Mouse (Mus musculus) ES-CJ7 (cell line): ENCODE data around the gene Lrmp.
A peak's percentile ranks its signal among the peaks of the same experiment; 100 is the strongest.
"Not testable (repeated sequence)": the region's sequence is repeated elsewhere in the genome, so short reads cannot be mapped to it uniquely, and the experiment has no call there.

ENCODE experiments used
- DNase-seq: peaks from one replicate; pipeline ENCODE4 v3.0.0; 2011; ENCODE audit warnings: low read depth, low spot score

The Lrmp gene

DNA sequence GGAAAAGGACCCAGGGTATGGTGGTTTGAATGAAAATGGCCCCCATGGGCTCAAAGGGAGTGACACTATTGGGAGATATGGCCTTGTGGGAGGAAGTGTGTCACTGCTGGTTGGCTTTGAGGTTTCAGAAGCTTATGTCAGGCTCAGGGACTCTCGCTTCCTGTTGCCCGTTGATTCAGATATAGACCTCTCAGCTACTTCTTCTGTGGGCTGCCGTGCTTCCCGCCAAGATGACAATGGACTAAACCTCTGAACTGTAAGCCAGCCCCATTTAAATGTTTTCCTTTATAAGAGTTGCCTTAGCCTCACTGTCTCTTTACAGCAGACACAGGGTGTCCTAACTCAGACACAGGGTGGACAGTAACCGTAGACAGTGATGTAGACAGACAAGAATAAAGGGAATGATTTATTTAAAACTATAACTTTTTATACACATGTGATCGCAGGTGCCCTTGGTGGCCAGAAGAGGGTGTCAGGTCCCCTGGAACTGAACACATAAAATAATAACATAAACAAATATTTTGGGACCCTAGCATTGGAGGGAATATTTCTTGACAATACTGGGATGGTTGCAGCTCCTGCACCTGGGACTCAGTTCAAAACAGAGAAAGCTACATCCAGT lies at the start of gene Lrmp:
Gene Lrmp, plus strand, starts transcription at position 178 of the 622 bp plus-strand sequence.
- no peak for DNase-seq

DNA sequence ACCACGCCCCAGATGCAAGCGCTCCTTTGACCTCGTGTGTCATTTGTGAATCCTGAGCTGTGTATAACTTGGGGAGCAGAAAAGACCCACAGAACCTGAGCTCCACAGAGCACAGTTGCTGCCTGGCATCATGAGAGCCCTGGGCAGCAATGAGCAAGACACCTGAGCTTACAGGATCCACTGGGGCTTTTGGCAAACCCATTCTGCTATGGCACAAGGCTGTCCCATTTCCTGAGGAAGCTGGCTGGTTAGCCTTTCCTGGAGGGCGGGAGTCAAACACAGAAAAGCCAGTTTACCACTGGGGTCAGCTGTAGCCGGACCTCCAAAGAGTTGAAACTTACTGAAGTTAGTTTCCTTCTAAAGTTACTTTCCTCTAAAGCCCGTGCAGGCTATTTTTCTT lies 49.0 kb upstream of the Lrmp start:
- DNase-seq = no peak

DNA sequence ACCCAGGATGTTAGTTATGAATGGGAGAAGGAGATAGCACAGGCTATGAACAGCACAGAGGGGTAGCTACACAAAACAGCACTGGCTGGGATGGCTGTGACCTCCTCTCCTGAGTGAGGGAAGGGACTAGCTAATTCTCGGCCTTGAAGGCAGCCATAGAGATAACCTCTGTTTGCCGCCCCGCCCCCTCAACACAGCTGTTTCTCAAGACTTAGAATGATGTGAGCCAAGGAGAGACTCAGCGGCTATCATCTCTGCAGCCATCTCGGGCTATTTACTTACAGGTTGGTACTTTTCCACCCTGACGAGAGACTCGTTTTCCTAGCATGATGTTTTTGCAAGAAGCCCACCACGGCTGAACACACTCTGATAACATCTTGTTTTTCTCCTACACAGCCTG lies 47.8 kb upstream of the Lrmp start:
- no peak for DNase-seq

DNA sequence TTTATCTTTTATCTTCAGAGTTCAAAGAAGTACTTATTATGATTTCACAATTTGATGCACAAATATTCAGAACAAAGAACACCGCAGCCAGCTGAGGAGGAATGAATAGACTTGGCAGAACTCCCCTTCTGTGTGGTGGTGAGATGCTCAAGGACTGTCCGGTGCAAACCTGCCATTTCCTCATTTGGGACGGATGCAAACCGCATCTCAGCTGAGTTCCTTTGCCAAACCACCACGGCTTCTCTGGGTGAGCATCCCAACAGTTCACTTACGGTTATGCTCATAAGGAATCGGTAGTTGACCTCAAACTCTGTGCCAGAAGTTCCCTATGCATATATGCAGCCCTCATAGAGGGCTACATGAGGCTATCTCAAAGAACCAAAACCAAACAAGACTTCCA lies 46.1 kb upstream of the Lrmp start:
- DNase-seq = no peak

DNA sequence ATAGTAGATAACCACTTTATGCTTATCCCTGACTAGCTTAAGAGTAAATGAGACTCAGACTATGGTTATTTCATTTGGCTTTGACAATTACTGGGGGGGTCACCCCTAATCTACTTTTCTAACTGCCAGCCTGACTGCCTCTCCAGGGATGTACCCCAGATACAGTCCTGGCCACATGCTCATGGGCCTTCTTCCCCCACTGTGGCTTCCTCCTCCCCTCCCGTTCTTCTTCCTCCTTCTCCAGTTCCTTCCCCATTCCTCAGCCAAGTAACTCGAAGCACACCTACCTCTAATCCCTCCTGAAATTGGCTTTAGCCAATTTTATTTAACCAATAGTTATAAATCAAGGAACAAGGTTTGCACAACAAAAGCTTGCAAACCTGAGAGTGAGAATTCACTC lies 45.5 kb upstream of the Lrmp start:
- no peak for DNase-seq

DNA sequence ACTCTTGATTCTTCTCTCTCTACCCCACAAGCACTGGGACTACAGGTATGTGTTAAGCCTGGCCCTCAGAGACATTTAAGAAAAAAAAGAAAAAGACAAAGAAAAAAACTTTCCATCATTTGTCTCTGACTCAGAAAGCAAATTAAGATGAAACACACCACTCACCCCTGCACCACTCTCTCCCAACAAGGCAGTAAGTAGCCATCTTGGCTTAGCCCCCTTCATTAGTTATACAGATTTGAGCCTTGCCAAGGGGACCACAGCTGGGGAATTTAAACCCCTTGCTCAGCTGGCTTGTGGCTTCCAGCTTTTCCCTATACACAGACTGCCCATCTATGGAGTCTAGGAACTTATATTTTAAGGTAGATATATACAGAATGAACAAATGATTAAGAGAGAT lies 41.0 kb upstream of the Lrmp start:
- no peak for DNase-seq

DNA sequence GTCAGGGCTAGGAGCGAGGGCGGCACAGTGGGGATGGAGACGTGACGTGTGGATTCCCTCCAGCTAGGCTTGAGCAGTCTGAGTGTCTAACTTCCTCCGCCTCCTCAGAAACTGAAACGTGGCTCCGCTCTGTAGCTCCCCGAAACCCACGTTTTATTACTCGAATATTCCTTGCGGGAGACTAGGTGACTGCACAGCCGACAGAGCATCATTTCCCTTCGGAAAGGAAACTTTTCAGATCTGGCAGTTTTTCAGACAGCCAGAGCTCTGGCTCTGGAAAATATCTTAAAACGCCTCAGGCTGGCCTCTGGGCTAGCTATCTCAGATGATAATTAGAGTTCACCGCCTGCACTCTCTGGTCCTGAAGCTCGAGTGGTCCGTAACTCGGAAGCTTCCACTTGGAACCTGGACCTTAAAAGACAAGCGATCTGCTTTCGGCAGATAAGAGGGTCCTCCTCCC lies 40.3 kb upstream of the Lrmp start:
- DNase-seq = no peak

DNA sequence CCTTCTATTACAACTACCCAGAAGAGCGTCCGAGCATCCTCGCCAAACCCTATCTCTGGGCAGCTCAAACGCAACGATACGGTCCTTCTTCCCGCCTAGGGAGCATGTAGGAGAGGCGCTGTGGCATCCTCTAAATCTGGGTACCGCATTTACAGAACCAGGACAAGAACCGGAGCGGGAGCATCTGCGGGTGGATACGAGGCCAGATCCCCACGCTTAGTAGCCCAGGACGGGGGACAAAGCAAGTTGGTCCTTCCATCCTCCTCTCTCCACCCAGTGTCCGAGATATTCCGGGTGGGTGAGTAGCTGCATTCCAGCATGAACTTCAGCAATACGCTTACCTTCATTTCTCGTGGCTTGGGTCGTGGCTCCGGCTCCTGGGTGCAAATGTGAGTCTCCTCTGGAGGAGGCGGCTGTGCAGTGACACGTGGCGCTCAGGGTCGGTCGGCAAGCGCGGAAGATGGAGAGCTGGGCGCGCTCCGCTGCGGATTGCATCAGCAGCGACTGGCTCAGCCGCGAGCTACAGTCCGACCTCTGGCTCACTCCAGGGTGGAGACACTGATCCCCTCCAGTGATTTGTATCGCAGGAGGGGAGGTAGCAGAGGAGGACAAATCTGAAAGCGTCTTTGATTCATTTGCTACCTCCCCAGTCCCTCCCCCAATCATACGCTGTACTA lies 39.8 kb upstream of the Lrmp start, which contains the start of gene Bcat1:
Gene Bcat1, minus strand, starts transcription at position 637 of the 677 bp plus-strand sequence.
- peak; percentile 96 for DNase-seq

DNA sequence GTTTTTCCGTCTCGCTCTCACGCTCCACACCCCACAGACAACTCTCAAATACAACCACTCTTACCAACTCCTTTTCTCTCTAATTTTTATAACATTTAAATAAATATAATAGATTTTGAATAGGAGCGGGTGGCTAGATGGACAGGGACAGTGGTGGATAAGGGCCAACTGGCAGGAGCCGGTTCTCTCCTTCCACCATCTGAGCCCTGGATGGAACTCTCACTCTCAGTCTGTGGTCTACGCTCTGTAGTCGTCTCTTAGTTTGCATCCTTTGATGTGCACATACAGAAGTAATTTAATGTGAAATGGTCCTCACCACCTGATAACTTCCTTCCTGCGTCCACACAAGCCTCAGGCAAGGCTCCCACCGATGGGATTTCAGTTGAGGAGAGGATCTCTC lies 39.2 kb upstream of the Lrmp start:
- DNase-seq = peak; percentile 97

DNA sequence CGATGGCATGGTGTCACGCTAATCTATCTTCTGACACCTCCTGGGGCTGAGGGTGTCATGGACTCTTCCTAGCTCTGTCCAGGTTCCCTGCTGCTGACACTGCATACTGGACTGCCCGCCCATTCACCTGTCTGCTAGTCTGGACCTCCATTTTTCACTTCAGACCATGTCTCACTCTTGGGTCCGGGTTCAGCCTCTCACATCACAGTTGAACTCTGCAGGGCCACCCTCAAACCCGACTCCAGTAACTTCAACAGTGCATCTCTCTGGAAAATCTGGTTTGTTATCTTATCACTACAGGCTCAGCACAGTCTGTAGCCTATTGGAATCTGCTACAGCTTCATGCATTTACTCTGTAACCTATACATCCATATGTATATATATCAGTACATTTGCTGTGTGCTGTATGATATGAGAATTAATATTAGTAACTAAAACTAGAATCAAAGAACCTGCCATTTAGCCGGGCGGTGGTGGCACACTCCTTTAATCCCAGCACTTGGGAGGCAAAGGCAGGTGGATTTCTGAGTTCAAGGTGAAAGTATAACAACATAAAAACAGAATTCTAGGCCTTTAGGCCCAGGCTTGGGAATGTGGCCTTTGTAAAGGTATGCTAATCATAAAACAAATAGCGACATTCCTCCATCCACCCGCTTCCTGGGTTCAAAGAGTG lies 36.2 kb upstream of the Lrmp start:
- peak; percentile 70 for DNase-seq

DNA sequence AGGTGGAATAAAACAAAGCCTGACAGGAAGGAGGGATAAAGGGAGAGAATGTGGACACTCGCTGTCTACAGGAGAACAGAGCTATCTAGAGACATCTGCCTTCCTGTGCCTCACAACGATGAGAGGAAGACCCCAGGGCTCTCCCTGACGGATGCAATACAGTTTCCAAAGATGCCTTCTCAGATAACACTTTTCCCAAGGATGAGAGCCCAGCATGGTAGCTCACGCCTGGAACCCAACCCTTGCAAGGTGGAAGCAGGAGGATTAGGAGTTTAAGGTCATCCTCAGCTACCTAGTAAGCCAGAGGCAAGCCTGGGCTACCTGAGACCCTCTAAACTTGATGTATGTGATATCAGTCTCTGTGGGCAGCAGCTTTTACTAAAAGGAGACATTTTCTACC lies 33.7 kb upstream of the Lrmp start:
- DNase-seq = no peak

DNA sequence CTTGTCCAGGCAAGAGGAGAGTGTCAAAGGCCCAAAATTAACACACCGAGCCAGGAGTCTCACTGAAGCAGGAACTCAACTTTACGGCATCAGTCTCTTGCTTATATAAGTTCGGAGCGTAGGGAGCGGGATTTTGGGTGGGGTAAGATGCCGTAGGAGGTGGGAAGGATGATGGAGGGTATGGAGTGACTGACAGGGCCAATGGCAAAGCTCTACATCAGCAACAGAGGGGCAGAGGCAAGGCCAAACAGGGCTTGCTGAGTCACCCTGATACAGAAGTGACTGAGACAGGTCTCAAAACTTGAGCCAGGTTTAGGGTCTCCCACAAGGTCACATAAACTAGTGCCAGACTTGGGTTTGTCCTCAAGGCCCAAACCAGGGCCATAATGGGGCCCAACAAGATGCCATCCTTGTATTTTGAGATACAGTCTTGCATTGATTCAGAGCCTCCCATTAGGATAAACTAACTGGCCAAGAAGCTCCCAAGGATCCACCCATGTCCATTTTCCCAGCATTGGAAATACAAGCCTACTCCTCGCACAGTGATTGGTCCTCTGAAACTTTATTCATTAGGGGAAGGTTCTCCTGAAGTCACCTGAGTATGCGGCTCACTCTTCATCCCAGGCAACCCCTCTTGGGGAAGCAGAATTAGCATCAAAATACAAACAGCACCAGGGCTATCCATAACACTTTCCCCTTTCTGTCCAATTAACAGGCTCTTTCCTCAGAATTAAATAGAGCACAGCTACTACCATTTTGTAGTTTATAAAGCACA lies 30.9 kb upstream of the Lrmp start:
- peak; percentile 81 for DNase-seq

DNA sequence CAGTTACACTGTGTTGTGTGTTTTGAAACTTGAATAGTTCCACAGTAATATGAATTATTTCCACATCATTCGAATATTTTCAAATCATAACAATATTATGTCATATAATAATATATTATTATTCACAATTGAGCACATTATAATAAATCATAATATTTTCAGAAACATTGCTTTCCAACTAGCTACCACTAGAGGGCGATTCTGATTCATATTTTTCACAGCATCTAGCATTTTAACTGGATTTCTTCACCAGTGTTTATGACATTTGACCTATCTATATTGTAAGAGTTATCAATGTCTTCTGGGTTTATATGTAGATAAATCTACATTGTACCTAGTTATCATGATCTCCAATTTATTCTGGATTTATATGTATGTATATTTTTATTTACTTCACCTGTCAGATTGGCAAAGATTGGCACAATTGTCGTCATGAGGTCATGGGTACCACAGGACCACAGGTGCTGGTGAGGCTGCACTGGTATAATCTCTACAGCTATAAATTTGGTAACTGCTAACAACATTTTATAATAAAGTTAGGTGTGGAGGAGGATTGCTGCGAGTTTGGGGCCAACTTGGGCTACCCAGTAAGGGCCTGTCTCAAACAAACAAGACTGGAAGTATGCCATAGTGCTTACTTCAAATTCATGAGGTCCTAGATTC lies 26.9 kb upstream of the Lrmp start:
- no peak for DNase-seq

DNA sequence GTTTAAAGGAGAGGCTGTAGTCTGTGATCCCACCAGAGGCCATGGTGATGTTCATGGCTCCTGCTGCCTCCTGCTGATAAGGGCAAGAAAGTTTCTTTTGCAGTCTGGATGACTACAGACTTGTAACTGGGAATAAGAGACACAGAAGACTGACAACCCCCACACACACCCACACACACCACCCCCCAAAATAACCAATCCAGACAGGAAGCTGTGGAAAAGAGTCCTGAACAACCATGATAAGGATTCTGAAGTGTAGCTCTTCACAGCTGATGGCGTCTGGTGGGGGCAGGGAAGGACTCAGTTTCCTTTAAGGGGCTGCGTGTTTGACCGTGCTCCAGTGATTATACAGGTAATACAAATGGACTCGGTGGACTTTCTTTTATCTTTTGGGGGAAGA lies 26.1 kb upstream of the Lrmp start:
- DNase-seq = no peak

DNA sequence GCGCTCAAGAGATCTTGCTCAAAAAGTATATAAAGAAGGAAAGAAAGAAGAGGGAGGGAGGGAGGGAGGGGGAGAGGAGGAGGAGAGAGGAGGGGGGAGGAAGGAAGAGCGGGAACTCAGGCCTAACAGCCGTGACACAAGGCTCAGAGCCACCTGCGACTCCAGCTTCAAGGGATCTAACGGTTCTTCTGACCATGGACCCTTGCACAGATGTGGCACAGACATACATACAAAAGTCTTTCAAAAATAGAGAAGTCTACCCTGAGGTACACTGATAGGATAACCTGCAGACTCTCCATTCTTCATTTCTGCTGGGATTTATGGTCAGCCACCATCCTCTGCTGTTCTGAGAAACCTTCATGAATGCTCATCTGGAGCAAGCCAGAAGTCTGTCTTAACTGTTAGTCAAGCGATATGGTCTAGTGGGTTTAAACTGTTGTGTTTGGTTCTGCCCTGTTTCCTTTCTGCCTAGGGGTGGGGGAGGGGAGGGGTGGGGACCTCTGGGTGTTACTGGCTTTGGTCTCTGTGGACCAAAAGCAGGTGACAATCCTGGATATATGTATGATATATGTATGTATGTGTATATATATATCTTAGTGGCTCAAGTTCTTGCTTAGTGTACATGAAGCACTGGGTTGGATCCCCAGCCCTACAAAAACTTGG lies 25.1 kb upstream of the Lrmp start:
- no peak for DNase-seq

DNA sequence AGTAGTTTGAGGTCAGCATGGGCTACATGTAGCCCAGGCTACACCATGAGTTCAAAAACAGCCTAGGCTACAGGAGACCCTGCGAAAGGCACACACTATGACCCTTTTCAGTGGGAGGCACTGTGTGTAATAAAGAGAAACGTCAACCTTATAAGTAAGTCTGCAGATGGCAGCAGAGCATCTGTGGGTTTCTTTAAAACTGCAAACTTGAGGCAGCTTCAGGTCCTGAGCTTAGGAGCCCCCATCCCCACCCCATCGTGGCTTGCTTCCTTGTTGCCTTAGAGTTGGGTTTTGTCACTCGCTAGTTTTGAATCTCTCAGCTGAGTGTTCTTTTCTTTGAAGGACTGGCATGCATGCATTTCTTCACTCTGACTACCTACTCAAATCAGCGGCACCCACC lies 24.5 kb upstream of the Lrmp start:
- no peak for DNase-seq

DNA sequence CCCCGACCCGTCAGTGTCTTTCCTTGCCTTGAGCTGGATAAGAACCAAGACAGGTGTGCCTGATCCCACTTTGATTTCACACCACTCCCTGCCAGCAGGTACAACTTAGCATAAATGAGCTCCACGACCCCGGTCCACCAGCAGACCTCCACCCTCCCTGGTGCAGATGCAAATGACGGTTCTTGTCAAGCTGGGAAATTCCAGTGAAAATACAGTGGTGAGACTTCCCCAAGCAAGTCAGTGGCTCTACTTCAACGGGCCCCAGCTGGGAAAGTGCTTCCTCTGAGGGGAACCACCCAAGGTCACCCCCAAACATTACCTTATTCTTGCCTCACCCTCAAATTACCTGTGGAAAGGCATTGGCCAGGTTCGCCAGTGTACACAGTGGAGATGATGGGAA lies 23.5 kb upstream of the Lrmp start:
- DNase-seq = peak; percentile 84

DNA sequence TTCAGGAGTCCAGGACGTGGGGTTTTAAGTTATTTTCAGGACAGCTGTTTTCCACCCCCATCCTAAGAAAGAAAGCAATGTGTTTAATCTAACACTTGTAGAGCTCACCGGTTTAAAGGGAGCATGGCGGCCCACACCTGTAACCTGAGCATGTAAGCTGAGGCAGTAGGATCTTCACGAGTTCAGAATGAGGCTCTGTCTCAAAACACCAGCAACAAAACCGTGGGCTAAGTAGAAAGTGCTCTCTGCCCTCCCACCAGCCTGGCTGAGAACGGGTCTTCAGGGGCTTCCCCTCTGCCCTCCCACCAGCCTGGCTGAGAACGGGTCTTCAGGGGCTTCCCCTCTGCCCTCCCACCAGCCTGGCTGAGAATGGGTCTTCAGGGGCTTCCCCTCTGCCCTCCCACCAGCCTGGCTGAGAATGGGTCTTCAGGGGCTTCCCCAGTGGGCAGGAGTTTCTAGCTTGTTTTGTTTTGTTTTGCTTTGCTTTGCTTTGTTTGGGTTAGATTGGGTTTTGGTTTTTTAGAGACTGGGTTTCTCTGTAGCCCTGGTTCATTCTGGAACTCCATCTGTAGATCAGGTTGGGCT lies 22.3 kb upstream of the Lrmp start:
- not testable (repeated sequence) for DNase-seq

DNA sequence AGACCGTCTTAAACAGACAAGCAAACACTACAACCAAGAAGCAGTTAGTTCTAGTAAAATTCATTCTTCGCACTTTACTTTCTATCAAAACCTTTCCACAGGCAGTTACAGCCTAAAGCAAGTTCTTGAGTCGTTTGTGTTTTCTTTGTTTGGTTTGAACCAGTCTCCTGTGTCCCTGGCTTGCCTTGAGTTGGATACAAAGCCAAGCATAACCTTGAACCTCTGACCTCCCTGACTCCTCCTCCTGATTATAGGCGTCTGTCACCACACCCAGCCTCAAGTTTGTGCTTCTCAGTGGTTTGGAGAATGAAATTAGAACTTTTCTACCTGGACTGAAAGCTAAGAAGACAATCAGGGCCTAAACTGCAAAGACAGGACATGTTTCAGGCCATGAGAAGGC lies 21.0 kb upstream of the Lrmp start:
- peak; percentile 97 for DNase-seq

DNA sequence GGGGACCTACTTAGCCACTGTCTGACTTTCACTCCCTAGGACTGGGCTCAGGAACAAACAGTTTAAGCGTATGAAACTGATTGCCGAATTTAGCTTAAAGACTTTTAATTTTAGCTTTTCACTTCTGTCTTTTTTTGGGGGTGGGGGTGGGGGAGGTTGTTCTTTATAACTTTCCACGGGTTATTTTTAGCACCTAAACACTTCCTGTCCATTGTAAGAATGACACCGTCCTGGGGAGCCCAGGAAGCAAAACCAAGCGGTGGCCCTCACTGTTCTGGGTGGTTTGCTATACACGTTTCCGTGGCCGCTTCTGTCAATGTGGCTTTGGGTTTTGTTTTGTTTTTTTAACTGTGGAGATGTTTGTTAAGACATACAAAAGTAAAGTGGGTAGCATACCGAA lies 14.5 kb upstream of the Lrmp start:
- no peak for DNase-seq
